7 mouse cellular contexts compared by ENCODE assay signal in the genomic region with DNA sequence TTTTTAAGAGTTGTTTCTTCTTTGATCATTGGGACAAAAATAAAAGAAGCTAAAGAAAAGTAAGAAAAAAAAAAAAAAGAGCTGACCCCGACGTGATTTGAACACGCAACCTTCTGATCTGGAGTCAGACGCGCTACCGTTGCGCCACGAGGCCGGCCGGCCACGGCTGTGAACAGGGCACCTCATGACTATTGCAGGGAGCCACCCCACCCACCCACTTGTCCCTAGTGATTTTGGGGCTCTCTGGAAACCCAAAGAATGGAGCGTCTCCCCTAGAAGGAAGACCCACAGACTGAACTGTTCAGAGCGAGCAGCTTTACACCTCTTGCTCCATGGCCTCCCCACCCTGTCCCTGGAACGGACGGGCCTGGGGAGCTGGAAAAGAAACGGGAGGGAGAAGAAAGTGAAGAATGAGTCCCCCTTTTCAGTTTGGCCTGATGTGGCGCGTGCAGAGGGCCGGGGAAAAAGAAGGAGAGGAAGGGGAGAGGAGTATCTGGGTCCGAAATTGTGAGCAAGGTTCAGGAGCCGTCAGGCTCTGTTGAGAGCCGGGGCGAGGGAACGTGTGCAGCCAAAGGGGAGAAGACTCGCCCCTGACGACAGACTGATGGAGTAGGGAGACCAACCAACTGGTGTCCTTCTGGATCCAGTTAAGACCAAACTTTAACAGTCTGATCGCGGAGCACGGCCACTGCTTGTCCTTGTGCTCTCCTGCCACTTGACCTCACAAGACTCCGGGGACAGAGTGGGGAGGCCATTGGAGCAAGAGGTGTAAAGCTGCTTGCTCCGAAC. TPM values are rescaled to one million over a fixed set of nuclear protein-coding genes. Genes with fewer than 3 reads are reported as not detected.
DNase-seq lines count a peak whose midpoint lies in the region; ATAC-seq and TF ChIP-seq lines count a peak whose summit lies in the region.

No protein-coding gene starts in this region.

- peak overlapping the region; percentile 85 for H3K4me2 ChIP-seq in forebrain, postnatal 0 days (ENCODE audit: low read depth)
- H3K4me2 ChIP-seq in hindbrain, embryonic 16.5 days (ENCODE audit: low read length) = peak overlapping the region; percentile 74
- H3K4me2 ChIP-seq in limb, embryonic 11.5 days (ENCODE audit: low read depth, severe bottlenecking) = peak overlapping the region; percentile 68
- H3K4me2 ChIP-seq in midbrain, embryonic 12.5 days (replicated peaks) = peak overlapping the region; percentile 66

- 1% methylated on average over 31 of the region's 31 CpGs for WGBS in forebrain, postnatal 0 days
- under 1% methylated on average over 31 of the region's 31 CpGs for WGBS in hindbrain, embryonic 16.5 days
- under 1% methylated on average over 31 of the region's 31 CpGs for WGBS in limb, embryonic 11.5 days
- under 1% methylated on average over 31 of the region's 31 CpGs for WGBS in midbrain, embryonic 12.5 days
- WGBS in spleen, adult 2 months = 2% methylated on average over 31 of the region's 31 CpGs

- H3K9me3 ChIP-seq in forebrain, postnatal 0 days (ENCODE audit: low read length) = no peaks in the 10 kb centered on the region
- H3K9me3 ChIP-seq in hindbrain, embryonic 16.5 days (ENCODE audit: control insufficient read depth, low read length) = no peaks in the 10 kb centered on the region
- no peaks in the 10 kb centered on the region for H3K9me3 ChIP-seq in limb, embryonic 11.5 days (ENCODE audit: control insufficient read depth, low read length)
- no peaks in the 10 kb centered on the region for H3K9me3 ChIP-seq in midbrain, embryonic 12.5 days

- peak overlapping the region; percentile 69 for H3K4me3 ChIP-seq in forebrain, postnatal 0 days (ENCODE audit: low read depth, low read length)
- peak overlapping the region; percentile 76 for H3K4me3 ChIP-seq in hindbrain, embryonic 16.5 days (ENCODE audit: low read length)
- H3K4me3 ChIP-seq in limb, embryonic 11.5 days (ENCODE audit: low read depth, low read length) = peak overlapping the region; percentile 72
- H3K4me3 ChIP-seq in midbrain, embryonic 12.5 days = peak overlapping the region; percentile 70
- H3K4me3 ChIP-seq in spleen, adult 2 months (ENCODE audit: extremely low read depth, insufficient read depth, insufficient read length) = peak overlapping the region; percentile 82

- peak overlapping the region; percentile 66 for H3K9ac ChIP-seq in forebrain, postnatal 0 days
- H3K9ac ChIP-seq in hindbrain, embryonic 16.5 days (ENCODE audit: low read depth, low read length) = peak overlapping the region; percentile 70
- H3K9ac ChIP-seq in limb, embryonic 11.5 days (ENCODE audit: low read length) = peak overlapping the region; percentile 67
- H3K9ac ChIP-seq in midbrain, embryonic 12.5 days (replicated peaks) = peak overlapping the region; percentile 67

- TF ChIP-seq POLR2A in spleen, adult 2 months (IDR thresholded peaks at IDR 0.05; ENCODE audit: low read depth, low read length) = no peak

- no peak for TF ChIP-seq CTCF in forebrain, postnatal 0 days (IDR thresholded peaks at IDR 0.05; ENCODE audit: low read depth)
- TF ChIP-seq CTCF in spleen, adult 2 months (IDR thresholded peaks at IDR 0.05; ENCODE audit: extremely low read depth, insufficient read depth, insufficient read length, insufficient replicate concordance) = no peak

- H3K36me3 ChIP-seq in forebrain, postnatal 0 days (ENCODE audit: insufficient read depth) = no peaks in the 10 kb centered on the region
- H3K36me3 ChIP-seq in hindbrain, embryonic 16.5 days (ENCODE audit: control insufficient read depth, insufficient read depth, low read length) = no peaks in the 10 kb centered on the region
- no peaks in the 10 kb centered on the region for H3K36me3 ChIP-seq in limb, embryonic 11.5 days (ENCODE audit: control insufficient read depth, insufficient read depth, low read length)
- no peaks in the 10 kb centered on the region for H3K36me3 ChIP-seq in midbrain, embryonic 12.5 days
- no peaks in the 10 kb centered on the region for H3K36me3 ChIP-seq in spleen, adult 2 months (ENCODE audit: control insufficient read depth, insufficient read depth, low read length)

- no peaks in the 10 kb centered on the region for H3K27me3 ChIP-seq in forebrain, postnatal 0 days (ENCODE audit: insufficient read depth, low read length)
- no peaks in the 10 kb centered on the region for H3K27me3 ChIP-seq in hindbrain, embryonic 16.5 days (replicated peaks; ENCODE audit: control insufficient read depth, insufficient read depth, low read length)
- H3K27me3 ChIP-seq in limb, embryonic 11.5 days (ENCODE audit: control insufficient read depth, insufficient read depth, low read length) = no peaks in the 10 kb centered on the region
- peaks cover 15% of the 10 kb centered on the region for H3K27me3 ChIP-seq in midbrain, embryonic 12.5 days
- H3K27me3 ChIP-seq in spleen, adult 2 months (ENCODE audit: control insufficient read depth, insufficient read depth, low read length) = no peaks in the 10 kb centered on the region

- H3K4me1 ChIP-seq in forebrain, postnatal 0 days (ENCODE audit: insufficient read depth) = peaks cover 9% of the 10 kb centered on the region
- H3K4me1 ChIP-seq in hindbrain, embryonic 16.5 days (ENCODE audit: control insufficient read depth, insufficient read depth, low read depth, low read length) = peaks cover 30% of the 10 kb centered on the region
- peaks cover 30% of the 10 kb centered on the region for H3K4me1 ChIP-seq in limb, embryonic 11.5 days (ENCODE audit: control insufficient read depth, insufficient read depth, low read length)
- peaks cover 36% of the 10 kb centered on the region for H3K4me1 ChIP-seq in midbrain, embryonic 12.5 days
- H3K4me1 ChIP-seq in spleen, adult 2 months (ENCODE audit: control insufficient read depth, insufficient read depth, insufficient read length) = peaks cover 8% of the 10 kb centered on the region

- ATAC-seq in forebrain, postnatal 0 days = peak; percentile 28; the same call in 1 of the 2 replicates
- peak; percentile 11; the same call in 1 of the 2 replicates for ATAC-seq in hindbrain, embryonic 16.5 days
- no peak for ATAC-seq in limb, embryonic 11.5 days (ENCODE audit: insufficient number of reproducible peaks, low FRiP score, low TSS enrichment, low read depth)
- peak; percentile 27; the same call in 1 of the 2 replicates for ATAC-seq in midbrain, embryonic 12.5 days (ENCODE audit: low FRiP score, low read depth)

- peak overlapping the region; percentile 77 for H3K27ac ChIP-seq in forebrain, postnatal 0 days (ENCODE audit: low read depth, low read length)
- peak overlapping the region; percentile 73 for H3K27ac ChIP-seq in hindbrain, embryonic 16.5 days (ENCODE audit: low read depth, low read length)
- H3K27ac ChIP-seq in limb, embryonic 11.5 days (replicated peaks; ENCODE audit: low read depth, low read length) = peak overlapping the region; percentile 65
- peak overlapping the region; percentile 71 for H3K27ac ChIP-seq in midbrain, embryonic 12.5 days (replicated peaks)
- 0 out of 2 replicates have a peak overlapping the region, but pooled peaks have one; percentile 21 for H3K27ac ChIP-seq in spleen, adult 2 months (ENCODE audit: insufficient read depth, low read length)

- DNase-seq in MN1 (ENCODE audit: low spot score) = peak; percentile 73
- peak; percentile 80 for DNase-seq in cerebellum, adult 8-10 months
- DNase-seq in forebrain, postnatal 0 days = peak; percentile 91
- DNase-seq in limb, embryonic 11.5 days (ENCODE audit: low spot score) = peak; percentile 97
- peak in 1 of 2 experiments; percentile 60 for DNase-seq in spleen, adult 2 months (ENCODE audit: low read depth in 1 of 2, low spot score in 2 of 2)

RNA-seq across cellular contexts. Expression of a gene that starts 4.1 kb away (rescaled TPM):
- 32.8 and 33.7 TPM in 2 replicates for total RNA-seq in forebrain, postnatal 0 days (2014; rRNA removed)
- polyA plus RNA-seq in forebrain, postnatal 0 days (2015; fragmentation: Nextera tagmentation; extraction: Ambion mirVana) = 20.9 and 21.7 TPM in 2 replicates
- polyA plus RNA-seq in hindbrain, embryonic 16.5 days (2015; fragmentation: Nextera tagmentation; extraction: Ambion mirVana) = 18.1 and 20.9 TPM in 2 replicates
- 6.2 and 7.0 TPM in 2 replicates for polyA plus RNA-seq in limb, embryonic 11.5 days (2014; fragmentation: Nextera tagmentation; extraction: Ambion mirVana)
- polyA plus RNA-seq in midbrain, embryonic 12.5 days (2016; fragmentation: Nextera tagmentation; extraction: Ambion mirVana) = 13.3 and 16.3 TPM in 2 replicates
- polyA plus RNA-seq in spleen, adult 2 months (2012; rRNA removed) = 16.7 and 23.7 TPM in 2 replicates

RNA-seq across cellular contexts. Expression of a gene that starts 7.0 kb away (rescaled TPM):
- 32.7 and 45.6 TPM in 2 replicates for total RNA-seq in forebrain, postnatal 0 days (2014; rRNA removed)
- polyA plus RNA-seq in forebrain, postnatal 0 days (2015; fragmentation: Nextera tagmentation; extraction: Ambion mirVana) = 35.3 and 41.7 TPM in 2 replicates
- 38.6 and 42.6 TPM in 2 replicates for polyA plus RNA-seq in hindbrain, embryonic 16.5 days (2015; fragmentation: Nextera tagmentation; extraction: Ambion mirVana)
- polyA plus RNA-seq in limb, embryonic 11.5 days (2014; fragmentation: Nextera tagmentation; extraction: Ambion mirVana) = 34.6 and 36.7 TPM in 2 replicates
- polyA plus RNA-seq in midbrain, embryonic 12.5 days (2016; fragmentation: Nextera tagmentation; extraction: Ambion mirVana) = 45.1 and 48.3 TPM in 2 replicates
- 7.0 and 14.6 TPM in 2 replicates for polyA plus RNA-seq in spleen, adult 2 months (2012; rRNA removed)

RNA-seq across cellular contexts. Expression of a gene that starts 18.2 kb away (rescaled TPM):
- 8.5 and 12.5 TPM in 2 replicates for total RNA-seq in forebrain, postnatal 0 days (2014; rRNA removed)
- polyA plus RNA-seq in forebrain, postnatal 0 days (2015; fragmentation: Nextera tagmentation; extraction: Ambion mirVana) = 11.5 and 13.9 TPM in 2 replicates
- 26.9 and 32.2 TPM in 2 replicates for polyA plus RNA-seq in hindbrain, embryonic 16.5 days (2015; fragmentation: Nextera tagmentation; extraction: Ambion mirVana)
- 171 and 178 TPM in 2 replicates for polyA plus RNA-seq in limb, embryonic 11.5 days (2014; fragmentation: Nextera tagmentation; extraction: Ambion mirVana)
- polyA plus RNA-seq in midbrain, embryonic 12.5 days (2016; fragmentation: Nextera tagmentation; extraction: Ambion mirVana) = 139 and 142 TPM in 2 replicates
- polyA plus RNA-seq in spleen, adult 2 months (2012; rRNA removed) = 41.4 and 42.9 TPM in 2 replicates

RNA-seq across cellular contexts. Expression of a gene that starts 24.7 kb away (rescaled TPM):
- total RNA-seq in forebrain, postnatal 0 days (2014; rRNA removed) = 76.8 and 104 TPM in 2 replicates
- polyA plus RNA-seq in forebrain, postnatal 0 days (2015; fragmentation: Nextera tagmentation; extraction: Ambion mirVana) = 500 and 554 TPM in 2 replicates
- polyA plus RNA-seq in hindbrain, embryonic 16.5 days (2015; fragmentation: Nextera tagmentation; extraction: Ambion mirVana) = 402 and 475 TPM in 2 replicates
- polyA plus RNA-seq in limb, embryonic 11.5 days (2014; fragmentation: Nextera tagmentation; extraction: Ambion mirVana) = 64.2 and 73.3 TPM in 2 replicates
- polyA plus RNA-seq in midbrain, embryonic 12.5 days (2016; fragmentation: Nextera tagmentation; extraction: Ambion mirVana) = 123 and 131 TPM in 2 replicates
- polyA plus RNA-seq in spleen, adult 2 months (2012; rRNA removed) = 94.2 and 95.7 TPM in 2 replicates

RNA-seq across cellular contexts. Expression of a gene that starts 31.4 kb away (rescaled TPM):
- total RNA-seq in forebrain, postnatal 0 days (2014; rRNA removed) = 16.5 and 38.3 TPM in 2 replicates
- polyA plus RNA-seq in forebrain, postnatal 0 days (2015; fragmentation: Nextera tagmentation; extraction: Ambion mirVana) = 15.2 and 16.7 TPM in 2 replicates
- polyA plus RNA-seq in hindbrain, embryonic 16.5 days (2015; fragmentation: Nextera tagmentation; extraction: Ambion mirVana) = 11.1 and 11.2 TPM in 2 replicates
- 8.0 and 9.1 TPM in 2 replicates for polyA plus RNA-seq in limb, embryonic 11.5 days (2014; fragmentation: Nextera tagmentation; extraction: Ambion mirVana)
- polyA plus RNA-seq in midbrain, embryonic 12.5 days (2016; fragmentation: Nextera tagmentation; extraction: Ambion mirVana) = 9.8 and 10.9 TPM in 2 replicates
- polyA plus RNA-seq in spleen, adult 2 months (2012; rRNA removed) = 23.3 and 25.7 TPM in 2 replicates

Comparison
In these comparisons a context has a peak if more than half of its experiments do, and no peak if none do; other contexts are left out.
1. H3K27ac ChIP-seq: peak in every context shown above with its lines; median percentile 77 in forebrain, postnatal 0 days; 73 in hindbrain, embryonic 16.5 days; 71 in midbrain, embryonic 12.5 days; 65 in limb, embryonic 11.5 days; 21 in spleen, adult 2 months.